Mouse (Mus musculus) layer of hippocampus, adult 11-12 months (tissue): Measurements from ENCODE around the gene Cc2d1b.

ENCODE experiments used
- DNase-seq: peaks from one replicate; pipeline ENCODE4 v3.0.0; 2022; ENCODE audit warnings: low spot score

The Cc2d1b gene

GRCm38 (mm10) chr4:108619587-108620341 lies at the start of gene Cc2d1b:
TSS of gene Cc2d1b (plus strand) at chr4:108619940.
- DNase-seq: peak; percentile 89

GRCm38 (mm10) chr4:108572644-108573043 lies 47.1 kb upstream of the Cc2d1b start:
- DNase-seq: no peak

- peak; percentile 97 for DNase-seq
Observed at GRCm38 (mm10) chr4:108578840-108579742, 40.6 kb upstream of the Cc2d1b start, which contains the start of the genes Prpf38a and Orc1. TSS of gene Prpf38a (minus strand) at chr4:108579336. TSS of gene Orc1 (plus strand) at chr4:108579423.

- DNase-seq: no peak
Observed at GRCm38 (mm10) chr4:108579743-108580411, 39.9 kb upstream of the Cc2d1b start.

- DNase-seq: peak; percentile 32
Observed at GRCm38 (mm10) chr4:108593376-108593775, 26.4 kb upstream of the Cc2d1b start.

- DNase-seq: no peak
Observed at GRCm38 (mm10) chr4:108595785-108596184, 24.0 kb upstream of the Cc2d1b start.

GRCm38 (mm10) chr4:108598306-108598705 lies 21.4 kb upstream of the Cc2d1b start:
- no peak for DNase-seq

GRCm38 (mm10) chr4:108601870-108602269 lies 17.9 kb upstream of the Cc2d1b start:
- DNase-seq: no peak

- no peak for DNase-seq
Observed at GRCm38 (mm10) chr4:108608651-108609050, 11.1 kb upstream of the Cc2d1b start.

- no peak for DNase-seq
Observed at GRCm38 (mm10) chr4:108610935-108611334, 8.8 kb upstream of the Cc2d1b start.

- no peak for DNase-seq
Observed at GRCm38 (mm10) chr4:108618586-108618985, 1.2 kb upstream of the Cc2d1b start.

GRCm38 (mm10) chr4:108619165-108619564 lies 575 bp upstream of the Cc2d1b start:
- peak; percentile 46 for DNase-seq

- no peak for DNase-seq
Observed at GRCm38 (mm10) chr4:108620536-108620935, 796 bp downstream of the Cc2d1b start.

GRCm38 (mm10) chr4:108621504-108621903 lies 1.8 kb downstream of the Cc2d1b start:
- no peak for DNase-seq

- no peak for DNase-seq
Observed at GRCm38 (mm10) chr4:108627066-108627465, 7.3 kb downstream of the Cc2d1b start.

- DNase-seq: no peak
Observed at GRCm38 (mm10) chr4:108629363-108629880, 9.7 kb downstream of the Cc2d1b start.

GRCm38 (mm10) chr4:108630096-108630495 lies 10.4 kb downstream of the Cc2d1b start:
- DNase-seq: no peak

GRCm38 (mm10) chr4:108631616-108632015 lies 11.9 kb downstream of the Cc2d1b start:
- no peak for DNase-seq

- DNase-seq: no peak
Observed at GRCm38 (mm10) chr4:108633703-108634102, 14.0 kb downstream of the Cc2d1b start.

GRCm38 (mm10) chr4:108634696-108635095 lies 15.0 kb downstream of the Cc2d1b start:
- DNase-seq: no peak

GRCm38 (mm10) chr4:108635101-108635500 lies 15.4 kb downstream of the Cc2d1b start:
- DNase-seq: no peak

GRCm38 (mm10) chr4:108637721-108638120 lies 18.0 kb downstream of the Cc2d1b start:
- no peak for DNase-seq
